Mouse (Mus musculus) heart, postnatal 0 days (tissue): ENCODE measurements around the gene Fam117a.
A peak's percentile ranks its signal among the peaks of the same experiment; 100 is the strongest.

Experiments
- CTCF ChIP-seq: IDR thresholded peaks from 2 replicates; pipeline ENCODE4 v1.5.1; 2016; ENCODE audit warnings: antibody characterized with exemption, control low read depth, low read depth
- EP300 ChIP-seq: IDR thresholded peaks from 2 replicates; pipeline ENCODE4 v1.6.1; 2016; ENCODE audit warnings: antibody characterized with exemption, low read depth

- TF ChIP-seq CTCF (0 out of 2 replicates have a peak, but pooled peaks have one; percentile 0), EP300 (no peak)
Measured at GRCm38 (mm10) chr11:95365596-95365995, 28.8 kb downstream of the Fam117a start.
